Mouse (Mus musculus) thymus, postnatal 4 days (tissue): Measurements from ENCODE around the gene 2210010C04Rik.
A peak's percentile ranks its signal among the peaks of the same experiment; 100 is the strongest.

Source experiments
- DNase-seq: peaks from one replicate; pipeline ENCODE4 v3.0.0; 2021

The 2210010C04Rik gene

GRCm38 (mm10) chr6:41035409-41035808 is at the start of gene 2210010C04Rik:
Gene 2210010C04Rik, minus strand, starts transcription at chr6:41035509.
- no peak for DNase-seq

- no peak for DNase-seq
These were observed 44.8 kb upstream of the 2210010C04Rik start for GRCm38 (mm10) chr6:41080121-41080520.

GRCm38 (mm10) chr6:41078539-41079303 is 43.4 kb upstream of the 2210010C04Rik start:
- no peak for DNase-seq

GRCm38 (mm10) chr6:41075753-41076152 is 40.4 kb upstream of the 2210010C04Rik start:
- DNase-seq = no peak

- no peak for DNase-seq
These were observed 28.0 kb upstream of the 2210010C04Rik start for GRCm38 (mm10) chr6:41063332-41063731.

- no peak for DNase-seq
These were observed 27.4 kb upstream of the 2210010C04Rik start for GRCm38 (mm10) chr6:41062746-41063145.

- DNase-seq = peak; percentile 24
These were observed 26.8 kb upstream of the 2210010C04Rik start for GRCm38 (mm10) chr6:41062081-41062480.

- peak; percentile 77 for DNase-seq
These were observed 25.8 kb upstream of the 2210010C04Rik start for GRCm38 (mm10) chr6:41061085-41061484.

- no peak for DNase-seq
These were observed 22.3 kb upstream of the 2210010C04Rik start for GRCm38 (mm10) chr6:41057653-41058052.

- DNase-seq = peak; percentile 87
These were observed 20.3 kb upstream of the 2210010C04Rik start for GRCm38 (mm10) chr6:41055581-41055980.

- no peak for DNase-seq
These were observed 19.1 kb upstream of the 2210010C04Rik start for GRCm38 (mm10) chr6:41054379-41054778.

- DNase-seq = no peak
These were observed 16.5 kb upstream of the 2210010C04Rik start for GRCm38 (mm10) chr6:41051824-41052223.

- DNase-seq = no peak
These were observed 13.3 kb upstream of the 2210010C04Rik start for GRCm38 (mm10) chr6:41048602-41049001.

- no peak for DNase-seq
These were observed 12.7 kb upstream of the 2210010C04Rik start for GRCm38 (mm10) chr6:41047961-41048360.

- DNase-seq = no peak
These were observed 11.9 kb upstream of the 2210010C04Rik start for GRCm38 (mm10) chr6:41047202-41047601.

- no peak for DNase-seq
These were observed 11.2 kb upstream of the 2210010C04Rik start for GRCm38 (mm10) chr6:41046553-41046952.

- no peak for DNase-seq
These were observed 9.4 kb upstream of the 2210010C04Rik start for GRCm38 (mm10) chr6:41044753-41045152.

GRCm38 (mm10) chr6:41044314-41044713 is 9.0 kb upstream of the 2210010C04Rik start:
- no peak for DNase-seq

GRCm38 (mm10) chr6:41032802-41033201 is 2.5 kb downstream of the 2210010C04Rik start:
- no peak for DNase-seq

- no peak for DNase-seq
These were observed 3.1 kb downstream of the 2210010C04Rik start for GRCm38 (mm10) chr6:41032231-41032630.

- no peak for DNase-seq
These were observed 4.5 kb downstream of the 2210010C04Rik start for GRCm38 (mm10) chr6:41030821-41031220.

GRCm38 (mm10) chr6:41027053-41027452 is 8.3 kb downstream of the 2210010C04Rik start:
- no peak for DNase-seq

- DNase-seq = no peak
These were observed 9.2 kb downstream of the 2210010C04Rik start for GRCm38 (mm10) chr6:41025873-41026650.

- no peak for DNase-seq
These were observed 16.2 kb downstream of the 2210010C04Rik start for GRCm38 (mm10) chr6:41019140-41019539.
